Mouse (Mus musculus): ENCODE measurements at regions not wholly inside any gene's neighbourhood (a gene's known extent, or its start where the extent isn't known, plus 50 kb on each side); places are given as distances from the start of the nearest gene placed in this dataset. TPM values are rescaled to one million over a fixed set of nuclear protein-coding genes. Genes with fewer than 3 reads are reported as not detected.
"Not testable (repeated sequence)": the region's sequence is repeated elsewhere in the genome, so short reads cannot be mapped to it uniquely, and the experiment has no call there.

DNA sequence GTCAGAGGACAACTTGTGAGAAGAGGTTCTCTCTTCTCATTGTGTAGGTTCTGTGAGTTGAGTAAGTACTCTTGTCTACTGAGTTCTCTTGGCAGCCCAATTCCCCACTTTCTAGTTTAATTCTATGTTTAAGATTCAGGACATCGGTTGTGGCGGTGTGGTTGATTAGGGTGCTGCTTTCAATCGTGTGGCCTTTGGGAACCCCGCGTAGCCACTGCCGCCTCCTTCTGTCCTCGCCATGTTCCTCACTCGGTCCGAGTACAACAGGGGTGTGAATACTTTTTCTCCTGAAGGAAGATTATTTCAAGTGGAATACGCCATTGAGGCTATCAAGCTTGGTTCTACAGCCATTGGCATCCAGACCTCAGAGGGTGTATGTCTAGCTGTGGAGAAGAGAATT is 73.3 kb upstream of the Btbd11 start:
- H3K9ac ChIP-seq; ATAC-seq; H3K27me3 ChIP-seq; H3K4me1 ChIP-seq; H3K36me3 ChIP-seq (ENCODE audit: poor library complexity, severe bottlenecking); H3K9me3 ChIP-seq (replicated peaks); H3K4me3 ChIP-seq; H3K27ac ChIP-seq; H3K4me2 ChIP-seq: not testable (repeated sequence)
- WGBS, result 95% methylated on average over 10 of the region's 10 CpGs

DNA sequence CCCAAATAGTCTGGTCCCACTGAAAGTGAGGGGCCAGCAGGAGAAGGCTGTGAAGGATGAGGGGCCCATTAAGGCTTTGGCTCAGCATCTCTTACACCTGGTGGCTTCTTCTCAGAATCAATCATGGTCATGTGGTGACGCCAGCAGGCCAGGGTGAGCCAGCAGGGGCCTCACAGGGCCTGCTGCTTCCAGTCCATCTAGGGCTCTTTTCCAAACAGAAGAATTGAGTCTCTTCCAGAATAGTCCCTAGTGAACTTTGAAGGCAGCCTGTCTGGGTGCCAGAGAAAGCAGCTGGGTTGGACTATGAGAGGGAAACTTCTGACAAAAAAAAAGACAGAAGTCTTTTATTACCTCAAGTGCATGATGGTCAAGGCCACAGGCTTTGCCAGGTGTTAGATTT is 65.6 kb upstream of the Btbd11 start:
- Histone ChIP-seq H3K36me3 (ENCODE audit: poor library complexity, severe bottlenecking) (no peaks in the 10 kb centered on the region), H3K27me3 (no peaks in the 10 kb centered on the region), H3K4me1 (no peaks in the 10 kb centered on the region), H3K4me3 (no peak overlapping the region), H3K27ac (no peak overlapping the region), H3K4me2 (no peak overlapping the region), H3K9ac (no peak overlapping the region), H3K9me3 (replicated peaks) (no peaks in the 10 kb centered on the region)
- ATAC-seq, result no peak
- WGBS, result 72% methylated on average over 1 of the region's 1 CpGs

DNA sequence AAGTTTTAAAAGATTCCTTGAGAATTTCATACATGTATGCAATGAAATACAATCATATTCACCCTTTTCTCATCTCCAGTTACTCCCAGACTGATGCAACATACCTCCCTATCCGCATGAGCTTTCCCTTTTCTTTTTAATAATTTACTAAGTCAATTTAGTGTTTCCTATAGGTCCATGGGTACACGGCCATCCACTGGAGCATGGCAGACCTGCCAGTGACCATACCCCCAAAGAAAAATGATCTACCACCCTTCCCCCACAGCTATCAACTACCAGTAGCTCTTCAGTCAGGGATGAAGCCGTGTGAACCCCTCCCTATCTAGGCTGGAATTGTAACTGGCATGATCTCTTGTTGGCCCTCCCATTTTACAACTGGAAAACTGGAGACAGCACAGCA is 64.3 kb upstream of the Btbd11 start:
- no peaks in the 10 kb centered on the region for H3K36me3 ChIP-seq (ENCODE audit: poor library complexity, severe bottlenecking)
- H3K4me1 ChIP-seq, result no peaks in the 10 kb centered on the region
- no peaks in the 10 kb centered on the region for H3K9me3 ChIP-seq (replicated peaks)
- no peak overlapping the region for H3K27ac ChIP-seq
- no peak overlapping the region for H3K9ac ChIP-seq
- no peaks in the 10 kb centered on the region for H3K27me3 ChIP-seq
- 89% methylated on average over 3 of the region's 3 CpGs for WGBS
- no peak for ATAC-seq
- H3K4me2 ChIP-seq, result no peak overlapping the region
- no peak overlapping the region for H3K4me3 ChIP-seq

DNA sequence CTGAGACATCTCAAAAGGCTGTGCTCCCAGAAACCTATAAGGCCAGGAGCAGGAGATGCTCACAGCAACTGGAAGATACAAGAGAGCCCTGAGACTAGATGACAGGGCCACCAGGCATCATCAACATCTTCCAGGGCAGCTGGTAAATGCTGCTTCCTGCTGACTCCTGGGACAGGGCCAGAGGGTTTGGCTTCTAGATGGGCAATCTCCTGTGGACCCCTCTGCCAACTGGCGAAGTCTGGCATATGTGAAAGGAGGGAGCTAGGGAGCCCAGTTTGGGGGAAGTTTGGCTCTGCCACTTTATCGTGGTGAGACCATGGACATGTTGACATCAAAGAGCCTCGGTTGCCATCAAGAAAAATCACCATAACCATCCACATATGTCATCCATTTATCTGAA is 57.2 kb upstream of the Btbd11 start:
- H3K27ac ChIP-seq, result no peak overlapping the region
- no peak for ATAC-seq
- no peak overlapping the region for H3K4me2 ChIP-seq
- no peaks in the 10 kb centered on the region for H3K27me3 ChIP-seq
- H3K36me3 ChIP-seq (ENCODE audit: poor library complexity, severe bottlenecking), result no peaks in the 10 kb centered on the region
- H3K9ac ChIP-seq, result no peak overlapping the region
- no peak overlapping the region for H3K4me3 ChIP-seq
- no peaks in the 10 kb centered on the region for H3K4me1 ChIP-seq
- WGBS, result 85% methylated on average over 3 of the region's 3 CpGs
- no peaks in the 10 kb centered on the region for H3K9me3 ChIP-seq (replicated peaks)

DNA sequence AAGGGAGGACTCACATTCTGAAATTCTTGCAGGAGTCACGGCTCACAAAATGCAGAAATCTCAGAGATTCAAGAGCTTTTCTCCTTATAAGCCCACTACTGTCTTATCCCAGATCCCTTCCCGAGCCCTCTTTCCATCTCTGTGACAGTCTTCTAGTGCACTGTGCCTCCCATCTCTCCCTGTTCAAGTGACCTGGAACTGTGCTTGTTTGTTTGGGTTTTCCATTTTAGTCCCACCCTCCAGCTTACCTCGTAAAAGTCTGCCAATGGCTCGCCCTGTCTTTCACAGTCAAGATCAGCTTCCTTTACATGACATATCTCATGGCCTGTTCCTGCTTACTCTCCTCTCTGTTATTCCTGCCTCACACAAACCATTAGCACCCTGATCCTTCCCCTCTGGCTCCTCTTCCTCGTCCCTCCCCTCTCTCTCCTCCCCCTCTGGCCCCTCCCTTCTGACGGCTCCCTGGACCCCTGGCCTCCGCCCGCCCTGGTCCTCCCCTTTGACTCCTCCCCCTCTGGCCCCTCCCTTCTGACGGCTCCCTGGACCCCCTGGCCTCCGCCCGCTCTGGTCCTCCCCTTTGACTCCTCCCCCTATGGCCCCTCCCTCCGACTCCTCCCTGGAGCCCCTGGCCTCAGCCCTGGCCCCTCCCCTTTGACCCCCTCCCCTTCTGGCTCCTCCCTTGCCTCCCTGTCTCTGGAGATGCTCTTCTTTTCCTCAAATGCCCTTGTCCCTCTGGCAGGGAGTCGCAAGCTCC is 55.5 kb upstream of the Btbd11 start:
- no peak overlapping the region for H3K9ac ChIP-seq

More for the DNA sequence above, 55.5 kb upstream of the Btbd11 start:
- Histone ChIP-seq H3K9me3 (replicated peaks) (no peaks in the 10 kb centered on the region), H3K36me3 (ENCODE audit: poor library complexity, severe bottlenecking) (no peaks in the 10 kb centered on the region), H3K27ac (no peak overlapping the region), H3K4me2 (peak overlapping the region; percentile 39), H3K4me3 (no peak overlapping the region), H3K27me3 (no peaks in the 10 kb centered on the region), H3K4me1 (no peaks in the 10 kb centered on the region)
- no peak for ATAC-seq
- WGBS, result 13% methylated on average over 13 of the region's 13 CpGs

Small RNAs in the stretch of these regions (microRNA-seq; reads per million reads assigned to microRNA genes)
- not detected for gene Gm27392
